Mouse (Mus musculus) CD4-positive, CD25-positive, alpha-beta regulatory T cell, adult 2 months (primary cell): Measurements from ENCODE around the gene Man1a.

Source experiments
- DNase-seq: peaks from one replicate; pipeline ENCODE4 v3.0.0-alpha.2; 2012; ENCODE audit warnings: low read depth, low spot score

The Man1a gene

DNA sequence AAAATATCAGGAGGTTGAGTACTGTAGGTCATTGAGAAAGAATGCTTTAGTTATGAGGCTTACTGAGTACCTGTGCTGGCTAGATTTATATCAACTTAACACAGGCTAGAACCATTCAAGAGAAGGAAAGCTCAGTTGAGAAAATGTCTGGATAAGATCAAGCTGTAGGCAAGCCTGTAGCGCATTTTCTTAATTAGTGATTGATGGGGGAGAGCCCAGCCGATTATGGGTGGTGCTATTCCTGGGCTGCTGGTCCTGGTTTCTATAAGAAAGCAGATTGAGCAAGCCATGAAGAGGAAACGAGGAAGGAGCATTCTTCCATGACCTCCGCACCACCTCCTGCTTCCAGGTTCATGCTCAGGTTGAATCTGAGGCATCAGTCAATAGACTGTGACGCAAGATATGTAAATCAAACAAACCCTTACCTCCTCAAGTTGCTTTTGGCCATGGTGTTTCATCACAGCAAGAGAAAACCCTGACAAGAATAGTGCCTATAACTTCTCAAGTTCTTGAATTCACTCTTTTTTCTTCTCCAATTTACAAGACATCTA, 58.4 kb downstream of the Man1a start:
- DNase-seq: no peak

DNA sequence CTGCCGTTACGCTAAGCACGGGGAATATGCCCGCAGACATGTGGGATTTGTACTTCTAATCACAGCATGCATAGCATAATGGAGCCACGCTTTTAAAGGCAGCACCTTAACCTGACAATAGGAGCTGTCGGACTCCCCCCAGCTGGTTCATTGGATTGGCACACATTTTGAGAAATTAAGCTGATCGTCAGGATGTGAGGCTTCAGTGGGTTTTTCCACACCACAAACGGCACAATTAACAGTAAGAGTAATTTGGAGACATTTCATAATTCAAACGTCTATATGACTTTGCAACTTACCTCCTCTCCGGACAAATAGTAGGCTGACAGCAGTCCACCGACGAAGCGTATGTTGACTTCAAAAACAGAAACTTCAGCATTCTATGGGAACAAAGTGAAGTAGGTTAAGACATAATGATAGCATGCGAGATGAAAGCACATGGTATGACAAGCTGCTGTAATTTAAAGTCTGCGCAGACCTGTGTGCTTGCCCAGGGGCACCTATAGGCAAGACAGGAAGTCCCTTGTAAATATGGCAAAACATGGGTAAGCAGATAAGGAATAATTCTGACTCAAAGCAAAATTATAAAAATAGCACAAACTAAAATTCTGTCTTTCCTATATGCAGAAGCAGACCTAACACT, 62.2 kb downstream of the Man1a start:
- no peak for DNase-seq

DNA sequence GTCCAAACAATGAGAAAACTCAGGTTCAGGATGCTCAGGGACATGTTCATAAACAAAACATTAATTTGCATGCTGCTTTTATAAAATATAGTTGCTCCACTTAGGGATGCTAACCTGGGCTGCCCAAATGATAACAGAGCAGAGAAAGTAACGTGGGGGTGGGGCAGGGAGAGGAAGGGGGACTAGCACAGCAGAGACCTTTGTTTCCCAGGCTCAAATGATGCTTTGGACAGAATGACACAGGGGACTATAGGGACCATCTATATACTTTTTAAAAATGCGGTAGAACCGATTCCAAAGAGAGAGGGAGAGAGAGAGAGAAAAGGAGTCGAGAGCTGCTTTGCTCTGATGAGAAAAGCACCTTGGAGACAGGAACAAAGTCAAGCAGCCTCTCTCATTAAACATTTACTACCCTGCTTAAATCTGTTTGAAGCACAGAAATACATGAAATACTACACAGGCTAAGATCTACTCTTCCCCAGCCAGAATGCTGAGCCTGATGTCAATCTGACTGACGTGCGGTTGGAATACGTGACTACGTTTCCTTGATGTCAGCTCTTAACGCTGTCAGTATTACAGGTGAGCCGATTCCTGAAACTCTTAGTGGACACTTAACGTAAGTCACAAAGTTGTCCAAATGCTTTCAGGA, 63.1 kb downstream of the Man1a start:
- no peak for DNase-seq

DNA sequence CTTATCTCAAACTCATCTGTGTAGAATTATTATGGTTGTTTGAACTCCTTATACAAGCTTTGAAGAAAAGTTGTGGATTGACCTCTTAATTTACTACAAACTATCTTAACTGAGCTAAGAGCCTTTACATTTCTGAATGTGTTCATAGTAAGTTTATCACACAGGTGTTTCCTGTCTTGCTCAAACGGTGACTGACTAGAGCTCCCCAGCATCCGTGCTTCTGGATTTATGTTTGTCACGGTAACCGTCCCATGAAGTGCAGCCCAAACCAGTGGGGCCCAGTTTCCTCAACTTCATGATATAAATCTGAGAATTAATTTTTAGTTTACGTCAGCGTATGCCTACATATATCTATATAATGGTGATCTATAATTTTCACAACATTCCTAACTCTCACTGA, 67.3 kb downstream of the Man1a start:
- DNase-seq: peak; percentile 48

GRCm38 (mm10) chr10:54006868-54007267, 69.5 kb downstream of the Man1a start:
- DNase-seq: no peak

GRCm38 (mm10) chr10:54005847-54006246, 70.6 kb downstream of the Man1a start:
- DNase-seq: peak; percentile 55

- DNase-seq: no peak
These were observed 73.5 kb downstream of the Man1a start for GRCm38 (mm10) chr10:54002936-54003335.

DNA sequence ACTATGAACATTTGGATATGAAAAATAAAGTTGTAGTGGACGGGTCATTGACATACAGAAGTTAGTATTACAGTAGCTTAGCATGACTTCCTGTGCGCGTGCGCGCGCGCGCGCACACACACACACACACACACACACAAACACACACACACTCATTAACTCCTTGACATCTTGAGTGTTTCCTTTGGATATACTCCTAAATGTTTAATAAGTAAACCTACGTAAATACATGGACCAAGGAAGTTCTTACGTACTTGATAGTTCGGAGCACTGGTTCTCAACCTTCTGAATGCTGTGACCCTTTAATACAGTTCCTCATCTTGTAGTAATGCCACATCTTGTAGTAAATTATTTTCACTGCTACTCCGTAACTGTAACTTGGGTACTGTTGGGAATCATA, 79.1 kb downstream of the Man1a start:
- DNase-seq: no peak

GRCm38 (mm10) chr10:53996216-53996615, 80.2 kb downstream of the Man1a start:
- no peak for DNase-seq

DNA sequence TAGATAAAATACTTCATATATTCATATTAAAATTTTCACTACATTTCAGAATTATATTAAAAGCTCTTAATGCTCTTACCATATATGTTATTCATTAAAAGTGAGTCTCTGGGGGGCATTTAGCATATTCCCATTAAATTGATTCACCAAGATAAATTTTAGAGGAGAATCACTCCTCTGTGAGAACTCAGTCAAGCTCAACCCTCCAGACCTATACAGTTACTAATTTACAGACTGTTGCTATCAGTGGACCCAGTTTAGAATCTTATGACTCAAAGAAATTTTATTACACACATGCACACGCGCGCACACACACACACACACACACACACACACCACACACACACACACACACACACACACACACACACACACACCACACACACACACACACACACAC, 81.8 kb downstream of the Man1a start:
- DNase-seq: no peak

GRCm38 (mm10) chr10:53990434-53990833, 86.0 kb downstream of the Man1a start:
- DNase-seq: no peak

DNA sequence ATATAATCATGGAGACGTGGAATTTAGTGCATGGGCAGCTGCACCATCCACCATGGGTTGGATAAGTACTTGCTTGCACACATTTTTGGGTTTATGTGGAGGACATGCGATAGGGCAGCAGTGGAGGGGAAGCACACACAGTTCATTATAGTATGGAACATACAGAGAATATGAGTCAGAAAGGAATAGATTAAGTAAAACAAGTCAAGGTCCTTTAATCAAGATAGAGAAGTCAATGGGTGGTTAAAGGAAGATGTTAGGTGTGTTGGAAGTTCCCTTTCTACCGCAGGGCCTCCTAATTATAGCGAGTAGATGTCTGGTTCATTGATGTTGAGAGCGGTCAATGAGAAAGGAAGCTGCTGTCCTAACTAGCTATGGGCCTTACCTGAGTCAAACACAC, 91.5 kb downstream of the Man1a start:
- DNase-seq: peak; percentile 8

- DNase-seq: no peak
These were observed 92.3 kb downstream of the Man1a start for GRCm38 (mm10) chr10:53984086-53984485.

- DNase-seq: no peak
These were observed 97.8 kb downstream of the Man1a start for GRCm38 (mm10) chr10:53978647-53979046.

- no peak for DNase-seq
These were observed 102.2 kb downstream of the Man1a start for GRCm38 (mm10) chr10:53974180-53974579.

GRCm38 (mm10) chr10:53959759-53960158, 116.7 kb downstream of the Man1a start:
- DNase-seq: peak; percentile 25

- DNase-seq: no peak
These were observed 134.8 kb downstream of the Man1a start for GRCm38 (mm10) chr10:53941597-53941996.

GRCm38 (mm10) chr10:53938199-53938598, 138.2 kb downstream of the Man1a start:
- no peak for DNase-seq

GRCm38 (mm10) chr10:53936078-53936477, 140.3 kb downstream of the Man1a start:
- DNase-seq: no peak

DNA sequence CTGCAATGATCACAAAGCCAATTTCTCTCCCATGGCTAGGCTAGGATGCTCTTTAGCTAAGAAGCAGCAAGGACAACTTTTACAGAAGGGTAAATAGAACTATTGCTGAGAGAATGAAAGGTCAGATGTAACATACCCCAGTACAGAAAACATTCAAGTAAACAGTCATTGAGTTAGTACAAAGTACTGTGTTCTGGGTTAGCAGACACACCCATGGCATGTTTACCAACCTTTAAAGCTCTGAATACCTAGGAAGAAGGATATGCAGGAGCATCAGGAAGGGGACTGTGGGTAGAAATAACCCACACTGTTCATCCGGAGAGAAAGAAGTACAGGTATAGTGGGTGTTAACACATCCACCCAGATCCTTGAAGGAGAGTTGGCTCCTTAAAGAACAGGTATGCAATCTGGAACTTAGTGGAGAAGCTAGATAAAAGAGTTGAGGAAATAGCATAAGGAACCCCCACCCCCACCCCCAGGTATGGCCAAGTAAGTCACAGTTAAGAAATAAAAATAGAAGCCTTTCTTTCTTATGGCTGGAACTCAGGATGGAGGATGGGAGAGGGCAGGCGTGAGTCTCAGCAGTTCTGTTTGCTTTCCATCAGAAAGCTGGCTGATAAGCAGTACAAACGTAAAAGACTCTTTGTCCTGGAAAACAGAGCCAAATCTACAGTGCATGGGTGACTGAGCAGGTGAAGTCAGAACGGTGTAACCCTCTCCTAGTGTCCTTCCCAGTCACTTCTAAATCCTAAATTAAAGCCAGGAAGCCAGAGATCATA, 146.5 kb downstream of the Man1a start:
- no peak for DNase-seq

DNA sequence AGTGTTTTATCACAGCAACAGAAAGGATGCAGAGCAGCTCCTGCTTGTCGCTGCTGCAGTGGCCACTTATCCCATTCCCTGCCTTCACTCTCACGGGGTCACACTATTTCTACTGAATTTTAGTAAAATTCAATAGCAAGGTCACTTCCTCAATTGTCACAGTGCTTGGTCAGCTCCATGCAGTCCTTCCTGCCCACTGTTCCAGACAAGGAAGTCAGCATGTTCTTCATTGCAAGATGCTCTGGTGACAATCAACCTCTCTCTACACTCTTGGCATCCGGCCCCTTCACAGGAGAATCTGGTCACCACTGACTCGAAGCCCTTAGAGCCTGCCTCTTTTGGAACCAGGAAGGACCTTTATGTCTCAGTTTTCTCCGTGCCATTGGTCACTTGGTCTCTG, 148.5 kb downstream of the Man1a start:
- no peak for DNase-seq

DNA sequence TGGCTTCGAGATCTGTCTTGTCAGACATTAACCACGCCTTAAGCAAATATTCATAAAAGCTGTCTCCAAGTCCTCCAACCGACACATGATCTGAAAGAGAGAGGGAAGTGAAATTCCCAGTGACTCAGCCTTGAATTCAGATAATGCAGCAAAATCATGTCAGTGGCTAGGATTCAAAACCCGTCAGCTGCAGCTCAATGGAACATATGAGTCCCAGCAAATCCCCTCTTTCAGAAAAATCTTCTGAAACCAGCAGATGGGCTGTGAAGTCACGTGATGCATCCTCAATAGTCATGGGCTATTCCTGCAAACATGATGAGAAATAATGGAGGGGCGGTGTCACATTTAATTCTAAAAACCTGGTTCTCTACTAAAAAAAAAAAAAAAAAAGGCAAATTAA, 151.0 kb downstream of the Man1a start:
- DNase-seq: no peak

DNA sequence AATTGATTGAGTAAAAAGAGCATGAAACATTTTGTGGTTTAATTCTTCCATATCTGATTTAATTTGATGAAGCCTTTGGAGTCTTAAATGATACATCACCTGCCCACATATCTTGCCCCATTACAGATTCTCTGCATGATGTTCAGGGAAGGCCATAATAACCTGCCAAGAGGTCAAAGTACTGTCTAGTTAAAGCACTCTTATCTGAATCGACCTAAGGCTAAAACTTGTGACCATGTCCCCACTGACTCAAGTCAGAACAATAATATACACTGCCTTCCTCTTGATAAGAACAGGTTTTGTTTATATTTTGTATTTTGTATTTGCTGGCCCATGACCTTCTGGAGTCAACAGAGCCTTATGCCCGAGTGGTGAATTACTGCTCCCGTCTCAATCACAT, 154.2 kb downstream of the Man1a start:
- no peak for DNase-seq
